Mouse (Mus musculus) heart, postnatal 0 days (tissue): ENCODE data around the gene Acoxl.

Experiments used
- CTCF ChIP-seq: IDR thresholded peaks from 2 replicates; pipeline ENCODE4 v1.5.1; 2016; ENCODE audit warnings: antibody characterized with exemption, control low read depth, low read depth
- EP300 ChIP-seq: IDR thresholded peaks from 2 replicates; pipeline ENCODE4 v1.6.1; 2016; ENCODE audit warnings: antibody characterized with exemption, low read depth

DNA sequence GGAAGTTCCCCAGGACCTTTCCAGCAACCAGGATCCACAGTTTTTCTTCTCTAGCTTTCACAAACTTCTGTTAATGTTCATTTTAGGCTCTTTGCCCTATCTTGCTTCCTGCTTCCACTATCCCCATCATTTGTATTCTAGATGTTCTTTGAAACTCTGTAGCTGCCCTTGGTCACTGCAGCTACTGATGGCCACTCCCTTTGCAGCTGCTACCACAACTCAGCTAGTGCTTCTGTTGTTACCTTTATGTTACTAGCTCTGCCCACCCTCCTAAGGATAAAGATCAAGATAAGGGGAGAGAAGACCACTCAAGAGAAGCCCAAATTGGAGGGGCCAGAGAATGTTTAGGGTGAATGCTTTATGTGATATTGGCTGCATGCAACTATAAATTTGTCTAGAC is 7.3 kb downstream of the Acoxl start:
- TF ChIP-seq CTCF, result no peak
- TF ChIP-seq EP300, result no peak
